Mouse (Mus musculus): ENCODE data around the gene Fam196a.

DNA sequence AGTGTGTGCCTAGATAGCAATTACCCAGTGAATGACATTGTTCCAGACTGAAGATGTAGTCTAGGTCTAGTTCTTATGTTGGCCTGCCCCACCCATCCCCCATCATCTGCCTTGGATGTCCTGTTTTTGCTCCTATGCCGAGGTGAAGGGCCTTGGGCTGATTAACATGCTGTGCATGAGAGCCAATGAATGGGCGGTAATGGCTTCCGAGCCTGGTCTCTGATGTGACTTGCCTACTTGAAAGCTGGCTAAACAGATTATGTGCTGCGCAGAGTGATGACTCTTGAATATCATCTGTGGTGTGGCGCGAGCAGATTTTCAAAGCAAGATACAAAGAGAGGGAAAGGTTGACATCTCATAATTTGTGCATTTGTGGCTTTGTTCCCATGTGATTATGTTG, 76.2 kb downstream of the Fam196a start:
- TF ChIP-seq CTCF (IDR thresholded peaks at IDR 0.05) (no peak), POLR2A (IDR thresholded peaks at IDR 0.05; ENCODE audit: insufficient read depth, low read depth, low read length) (no peak), EP300 (IDR thresholded peaks at IDR 0.05; ENCODE audit: insufficient read depth, low read depth, low read length) (no peak)
